Mouse (Mus musculus): Measurements from ENCODE around the gene Thy1.

Thy1 gene

GRCm38 (mm10) chr9:44033957-44034727, 9.0 kb upstream of the Thy1 start:
- no peak for DNase-seq (ENCODE audit: low read depth, low spot score)

- no peak for DNase-seq (ENCODE audit: low read depth, low spot score)
These were observed 6.1 kb upstream of the Thy1 start for GRCm38 (mm10) chr9:44037106-44037505.

- no peak for DNase-seq (ENCODE audit: low read depth, low spot score)
These were observed 1.4 kb upstream of the Thy1 start for GRCm38 (mm10) chr9:44041511-44042395.

- DNase-seq (ENCODE audit: low read depth, low spot score): no peak
These were observed 846 bp upstream of the Thy1 start for GRCm38 (mm10) chr9:44042396-44042680.

- DNase-seq (ENCODE audit: low read depth, low spot score): no peak
These were observed 683 bp downstream of the Thy1 start for GRCm38 (mm10) chr9:44043708-44044425.

GRCm38 (mm10) chr9:44044426-44045157, 1.4 kb downstream of the Thy1 start:
- DNase-seq (ENCODE audit: low read depth, low spot score): peak; percentile 24

- DNase-seq (ENCODE audit: low read depth, low spot score): no peak
These were observed 2.1 kb downstream of the Thy1 start for GRCm38 (mm10) chr9:44045158-44045883.

GRCm38 (mm10) chr9:44045884-44046272, 2.7 kb downstream of the Thy1 start:
- no peak for DNase-seq (ENCODE audit: low read depth, low spot score)

- DNase-seq (ENCODE audit: low read depth, low spot score): no peak
These were observed 3.2 kb downstream of the Thy1 start for GRCm38 (mm10) chr9:44046426-44046825.

- no peak for DNase-seq (ENCODE audit: low read depth, low spot score)
These were observed 3.9 kb downstream of the Thy1 start for GRCm38 (mm10) chr9:44047071-44047470.

GRCm38 (mm10) chr9:44047571-44048490, 4.6 kb downstream of the Thy1 start:
- no peak for DNase-seq (ENCODE audit: low read depth, low spot score)

GRCm38 (mm10) chr9:44048541-44049380, 5.6 kb downstream of the Thy1 start:
- DNase-seq (ENCODE audit: low read depth, low spot score): peak; percentile 65

GRCm38 (mm10) chr9:44049381-44050165, 6.4 kb downstream of the Thy1 start:
- peak; percentile 39 for DNase-seq (ENCODE audit: low read depth, low spot score)

- DNase-seq (ENCODE audit: low read depth, low spot score): no peak
These were observed 9.7 kb downstream of the Thy1 start for GRCm38 (mm10) chr9:44052855-44053254.

GRCm38 (mm10) chr9:44053936-44054335, 10.8 kb downstream of the Thy1 start:
- DNase-seq (ENCODE audit: low read depth, low spot score): peak; percentile 63

- peak; percentile 71 for DNase-seq (ENCODE audit: low read depth, low spot score)
These were observed 15.4 kb downstream of the Thy1 start for GRCm38 (mm10) chr9:44058606-44059005.

GRCm38 (mm10) chr9:44065177-44065576, 22.0 kb downstream of the Thy1 start:
- no peak for DNase-seq (ENCODE audit: low read depth, low spot score)

GRCm38 (mm10) chr9:44066785-44067225, 23.6 kb downstream of the Thy1 start, which contains the start of gene Usp2:
Usp2 (plus strand) TSS chr9:44067021.
- peak; percentile 96 for DNase-seq (ENCODE audit: low read depth, low spot score)
